Comparison of ENCODE assay signal across 13 mouse cellular contexts in genomic region chr16:36770191-36770771, GRCm38 (mm10). TPM values are rescaled to one million over a fixed set of nuclear protein-coding genes. Genes with fewer than 3 reads are reported as not detected.
DNase-seq lines count a peak whose midpoint lies in the region; ATAC-seq lines count a peak whose summit lies in the region.
"Had no signal": no experiment of that assay in that cellular context is flagged by ENCODE, and none has a peak within 500 bp of the region (broad histone marks: within the 10 kb centered on the region; RNA-seq: fewer than 3 reads in every experiment).

No protein-coding gene starts in this region.

- no peaks in the 10 kb centered on the region for H3K36me3 ChIP-seq in forebrain, embryonic 13.5 days (ENCODE audit: poor library complexity, severe bottlenecking)
- no peaks in the 10 kb centered on the region for H3K36me3 ChIP-seq in forebrain, embryonic 11.5 days (ENCODE audit: control insufficient read depth, insufficient read depth, low read length)
- H3K36me3 ChIP-seq: limb, embryonic 12.5 days; neural tube, embryonic 13.5 days had no signal

- H3K27me3 ChIP-seq in forebrain, embryonic 13.5 days: no peaks in the 10 kb centered on the region
- no peaks in the 10 kb centered on the region for H3K27me3 ChIP-seq in forebrain, embryonic 11.5 days (ENCODE audit: control insufficient read depth, insufficient read depth, low read length)
- H3K27me3 ChIP-seq: limb, embryonic 12.5 days; neural tube, embryonic 13.5 days had no signal

- ATAC-seq in forebrain, embryonic 13.5 days: peak; percentile 63
- no peak for ATAC-seq in forebrain, embryonic 11.5 days (replicated peaks; ENCODE audit: low FRiP score)
- ATAC-seq in megakaryocyte progenitor cell, adult 5-6 weeks (replicated peaks; ENCODE audit: poor library complexity): peak; percentile 63

- H3K9me3 ChIP-seq in forebrain, embryonic 13.5 days (replicated peaks): no peaks in the 10 kb centered on the region
- H3K9me3 ChIP-seq in forebrain, embryonic 11.5 days (ENCODE audit: control insufficient read depth, low read length): no peaks in the 10 kb centered on the region
- H3K9me3 ChIP-seq: limb, embryonic 12.5 days; neural tube, embryonic 13.5 days had no signal

- DNase-seq in forebrain, embryonic 11.5 days (ENCODE audit: low spot score): no peak
- DNase-seq in lung, postnatal 10 days: peak; percentile 10
- no peak for DNase-seq in lung, postnatal 36 days
- DNase-seq in adipocyte (ENCODE audit: low spot score): peak; percentile 60
- DNase-seq in embryo, embryonic 10.5 days (ENCODE audit: low spot score): no peak
- DNase-seq in urinary bladder, postnatal 36 days (ENCODE audit: low spot score in 2 of 2): no peak
- DNase-seq: adrenal gland, postnatal 36 days; kidney, postnatal 10 days had no signal

- no peak overlapping the region for H3K27ac ChIP-seq in forebrain, embryonic 13.5 days
- H3K27ac ChIP-seq in forebrain, embryonic 11.5 days (ENCODE audit: low read depth, low read length): no peak overlapping the region
- H3K27ac ChIP-seq: limb, embryonic 12.5 days; neural tube, embryonic 13.5 days had no signal

- peaks cover 5% of the 10 kb centered on the region; the same call in 1 of the 2 replicates for H3K4me1 ChIP-seq in forebrain, embryonic 13.5 days
- no peaks in the 10 kb centered on the region for H3K4me1 ChIP-seq in forebrain, embryonic 11.5 days (replicated peaks; ENCODE audit: control insufficient read depth, insufficient read depth, low read length)
- H3K4me1 ChIP-seq: limb, embryonic 12.5 days; neural tube, embryonic 13.5 days had no signal

- no peak overlapping the region for H3K4me3 ChIP-seq in forebrain, embryonic 13.5 days
- no peak overlapping the region for H3K4me3 ChIP-seq in forebrain, embryonic 11.5 days (ENCODE audit: low read depth, low read length)
- H3K4me3 ChIP-seq: limb, embryonic 12.5 days; neural tube, embryonic 13.5 days had no signal

- WGBS in forebrain, embryonic 13.5 days: 59% methylated on average over 10 of the region's 13 CpGs
- 75% methylated on average over 8 of the region's 13 CpGs for WGBS in forebrain, embryonic 11.5 days

- H3K4me2 ChIP-seq in forebrain, embryonic 13.5 days: no peak overlapping the region
- H3K4me2 ChIP-seq in forebrain, embryonic 11.5 days (ENCODE audit: low read depth, low read length, severe bottlenecking): no peak overlapping the region
- H3K4me2 ChIP-seq: limb, embryonic 12.5 days; neural tube, embryonic 13.5 days had no signal

- no peak overlapping the region for H3K9ac ChIP-seq in forebrain, embryonic 13.5 days
- no peak overlapping the region for H3K9ac ChIP-seq in forebrain, embryonic 11.5 days (ENCODE audit: low read length)
- H3K9ac ChIP-seq: limb, embryonic 12.5 days; neural tube, embryonic 13.5 days had no signal

RNA-seq across cellular contexts. Expression of gene Slc15a2, which starts 14.5 kb away (rescaled TPM):
- polyA plus RNA-seq in forebrain, embryonic 13.5 days (2015; fragmentation: Nextera tagmentation; extraction: Ambion mirVana): 13.0 and 14.6 TPM in 2 replicates
- 1.8 and 2.7 TPM in 2 replicates for polyA plus RNA-seq in forebrain, embryonic 11.5 days (2014; fragmentation: Nextera tagmentation; extraction: Ambion mirVana)
- total RNA-seq in megakaryocyte progenitor cell, adult 5-6 weeks (2015): 5.3 and 7.5 TPM in 2 replicates
- 8.0 and 10.3 TPM in 2 replicates for total RNA-seq in megakaryocyte progenitor cell, adult 5-6 weeks (2017)
- polyA plus RNA-seq: C2C12 had no signal

RNA-seq across cellular contexts. Expression of gene Iqcb1, which starts 57.9 kb away (rescaled TPM):
- polyA plus RNA-seq in forebrain, embryonic 13.5 days (2015; fragmentation: Nextera tagmentation; extraction: Ambion mirVana): 60.3 and 60.4 TPM in 2 replicates
- polyA plus RNA-seq in forebrain, embryonic 11.5 days (2014; fragmentation: Nextera tagmentation; extraction: Ambion mirVana): 68.0 and 72.7 TPM in 2 replicates
- 12.7 and 18.7 TPM in 2 replicates for total RNA-seq in megakaryocyte progenitor cell, adult 5-6 weeks (2015)
- total RNA-seq in megakaryocyte progenitor cell, adult 5-6 weeks (2017): 11.1 and 11.7 TPM in 2 replicates

Comparison
In these comparisons a context has a peak if more than half of its experiments do, and no peak if none do; other contexts are left out.
1. DNase-seq: peak in lung, postnatal 10 days (single experiment) and adipocyte (single experiment); none in forebrain, embryonic 11.5 days (single experiment), lung, postnatal 36 days (single experiment), embryo, embryonic 10.5 days (single experiment) and urinary bladder, postnatal 36 days (0 of 2).